Mouse (Mus musculus) urinary bladder, postnatal 4 days (tissue): ENCODE results near the gene Hnrnpll.

Source experiments
- DNase-seq, 2 experiments: peaks; one replicate each; pipeline ENCODE4 v3.0.0; 2021 to 2022; ENCODE audit warnings: low spot score in 2 of 2

Gene Hnrnpll

GRCm38 (mm10) chr17:79999631-80000030 lies 62.5 kb downstream of the Hnrnpll start:
- no peak for DNase-seq

GRCm38 (mm10) chr17:79998986-79999385 lies 63.1 kb downstream of the Hnrnpll start:
- DNase-seq = no peak

GRCm38 (mm10) chr17:79995091-79995691 lies 66.9 kb downstream of the Hnrnpll start:
- no peak for DNase-seq

GRCm38 (mm10) chr17:79992114-79992513 lies 70.0 kb downstream of the Hnrnpll start:
- no peak for DNase-seq

- DNase-seq = no peak
Observed at GRCm38 (mm10) chr17:79991166-79991958, 70.8 kb downstream of the Hnrnpll start.

GRCm38 (mm10) chr17:79990161-79990560 lies 72.0 kb downstream of the Hnrnpll start:
- DNase-seq = no peak

GRCm38 (mm10) chr17:79984450-79984849 lies 77.7 kb downstream of the Hnrnpll start:
- DNase-seq = no peak

GRCm38 (mm10) chr17:79982955-79983529 lies 79.1 kb downstream of the Hnrnpll start:
- DNase-seq = no peak

GRCm38 (mm10) chr17:79982548-79982947 lies 79.6 kb downstream of the Hnrnpll start:
- DNase-seq = no peak

GRCm38 (mm10) chr17:79981758-79982481 lies 80.2 kb downstream of the Hnrnpll start:
- no peak for DNase-seq

- no peak for DNase-seq
Observed at GRCm38 (mm10) chr17:79981348-79981747, 80.8 kb downstream of the Hnrnpll start.

GRCm38 (mm10) chr17:79980421-79981120 lies 81.6 kb downstream of the Hnrnpll start:
- no peak for DNase-seq
